Mouse (Mus musculus) hindbrain, embryonic 16.5 days (tissue): Measurements from ENCODE around the gene Vmn1r82. TPM values are rescaled to one million over a fixed set of nuclear protein-coding genes. Genes with fewer than 3 reads are reported as not detected.

ENCODE experiments used
- ATAC-seq: fragments of 200-750 bp; cut with Nextera tagmentation; 2 replicates; pipeline ENCODE4 v1.8.0; 2017; ENCODE audit warnings: moderate TSS enrichment, moderate library complexity
- H3K27ac ChIP-seq: fragments of 300-500 bp; sonication (generic); 2 replicates; pipeline ENCODE4 v1.5.1; 2014; ENCODE audit warnings: low read depth, mild to moderate bottlenecking, control low read depth, low read length, moderate library complexity
- H3K27me3 ChIP-seq: fragments of 300-500 bp; sonication (generic); replicated peaks from 2 replicates; pipeline ENCODE4 v1.6.1; 2014; ENCODE audit warnings: low read length; ENCODE audit not compliant: control insufficient read depth, insufficient read depth
- H3K36me3 ChIP-seq: fragments of 300-500 bp; sonication (generic); 2 replicates; pipeline ENCODE4 v1.6.1; 2014; ENCODE audit warnings: mild to moderate bottlenecking, low read length, moderate library complexity, mixed read lengths; ENCODE audit not compliant: control insufficient read depth, insufficient read depth
- H3K4me1 ChIP-seq: fragments of 300-500 bp; sonication (generic); 2 replicates; pipeline ENCODE4 v1.6.1; 2014; ENCODE audit warnings: low read depth, low read length; ENCODE audit not compliant: control insufficient read depth, insufficient read depth
- H3K4me2 ChIP-seq: fragments of 300-500 bp; sonication (generic); 2 replicates; pipeline ENCODE4 v1.6.1; 2014; ENCODE audit warnings: mild to moderate bottlenecking, low read length, control low read depth, moderate library complexity
- H3K4me3 ChIP-seq: fragments of 300-500 bp; sonication (generic); 2 replicates; pipeline ENCODE4 v1.5.1; 2014; ENCODE audit warnings: mild to moderate bottlenecking, low read length, control low read depth, moderate library complexity
- H3K9ac ChIP-seq: fragments of 300-500 bp; sonication (generic); 2 replicates; pipeline ENCODE4 v1.6.1; 2014; ENCODE audit warnings: low read depth, mild to moderate bottlenecking, control low read depth, low read length, moderate library complexity
- H3K9me3 ChIP-seq: fragments of 300-500 bp; sonication (generic); 2 replicates; pipeline ENCODE4 v1.6.1; 2014; ENCODE audit warnings: mild to moderate bottlenecking, low read length, moderate library complexity; ENCODE audit not compliant: control insufficient read depth
- WGBS: fragments of 180-500 bp; shearing (Covaris S2); extraction: QIAGEN DNeasy Blood & Tissue Kit; methylation state at CpG from one replicate; pipeline ENCODE4 v1.1.7; 2014; 5-methylcytosine and 5-hydroxymethylcytosine counted together
- polyA plus RNA-seq: library from polyadenylated mRNA; unstranded; fragments of >200 nt; fragmentation: Nextera tagmentation; extraction: Ambion mirVana; gene quantifications from 2 replicates; pipeline ENCODE4 v1.2.1, GENCODE M21; 2015

Gene Vmn1r82
- not detected in 2 replicates for polyA plus RNA-seq

- no peak within 1 kb of the TSS for H3K4me2 ChIP-seq
- 64% methylated on average over 2 of the region's 2 CpGs for WGBS
- peaks cover 5% of the 10 kb centered on the region for H3K9me3 ChIP-seq
- no peak within 1 kb of the TSS for H3K27ac ChIP-seq
- H3K27me3 ChIP-seq, result no peaks in the 10 kb centered on the region
- no peak for ATAC-seq
- no peaks in the 10 kb centered on the region for H3K36me3 ChIP-seq
- H3K4me1 ChIP-seq, result no peaks in the 10 kb centered on the region
- no peak within 1 kb of the TSS for H3K4me3 ChIP-seq
- no peak within 1 kb of the TSS for H3K9ac ChIP-seq
Measured at GRCm38 (mm10) chr7:12300130-12300529, at the start of gene Vmn1r82. Vmn1r82 (plus strand) TSS chr7:12300430.

- 79% methylated on average over 1 of the region's 1 CpGs for WGBS
- Histone ChIP-seq H3K9ac (no peak within 1 kb of the TSS), H3K36me3 (no peaks in the 10 kb centered on the region), H3K27me3 (no peaks in the 10 kb centered on the region), H3K4me2 (no peak within 1 kb of the TSS), H3K4me3 (no peak within 1 kb of the TSS), H3K4me1 (no peaks in the 10 kb centered on the region), H3K9me3 (peaks cover 6% of the 10 kb centered on the region; the same call in 1 of the 2 replicates), H3K27ac (no peak within 1 kb of the TSS)
- no peak for ATAC-seq
Measured at GRCm38 (mm10) chr7:12268169-12268568, 32.1 kb upstream of the Vmn1r82 start, which contains the start of gene Vmn1r81. Vmn1r81 (minus strand) TSS chr7:12268269.

DNA sequence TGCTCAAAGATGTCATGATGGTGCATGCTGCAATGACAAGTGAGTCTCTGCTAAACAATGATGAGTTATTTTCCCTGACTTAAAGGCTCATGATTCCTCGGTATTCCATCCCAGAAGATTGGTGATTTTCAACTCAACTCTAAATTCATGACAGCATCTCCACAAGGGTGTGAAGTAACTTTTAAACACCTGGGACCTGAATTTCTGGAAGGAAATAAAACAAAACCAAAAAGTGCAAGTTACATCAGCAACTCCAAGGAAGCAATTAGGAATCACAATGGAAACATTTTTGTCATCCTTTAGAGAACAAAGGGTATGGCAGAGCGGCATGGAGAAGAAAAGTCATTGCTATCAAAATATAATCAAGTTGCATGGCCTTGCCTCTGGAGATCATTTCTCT, 29.2 kb downstream of the Vmn1r82 start, which contains the start of gene Vmn1r83:
TSS of gene Vmn1r83 (minus strand) at position 101 of the 400 bp plus-strand sequence.
- ATAC-seq, result no peak
- Histone ChIP-seq H3K9ac (no peak within 1 kb of the TSS), H3K9me3 (peaks cover 12% of the 10 kb centered on the region), H3K4me3 (no peak within 1 kb of the TSS), H3K4me2 (no peak within 1 kb of the TSS), H3K36me3 (no peaks in the 10 kb centered on the region), H3K27me3 (no peaks in the 10 kb centered on the region), H3K4me1 (no peaks in the 10 kb centered on the region), H3K27ac (no peak within 1 kb of the TSS)
- WGBS, result 79% methylated on average over 2 of the region's 2 CpGs

Other genes with a start within 250 kb of the Vmn1r82 start
- gene Vmn1r78, start 150.2 kb upstream of the Vmn1r82 start, polyA plus RNA-seq, result not detected in 2 replicates
- not detected in 2 replicates for gene Vmn1r79, start 129.2 kb upstream of the Vmn1r82 start, polyA plus RNA-seq
- not detected in 2 replicates for gene Vmn1r80, start 111.1 kb upstream of the Vmn1r82 start, polyA plus RNA-seq
- gene Vmn1r81, start 32.2 kb upstream of the Vmn1r82 start, polyA plus RNA-seq, result not detected in 2 replicates
- not detected in 2 replicates for gene Vmn1r83, start 29.1 kb downstream of the Vmn1r82 start, polyA plus RNA-seq
- gene Vmn1r84, start 68.8 kb downstream of the Vmn1r82 start, polyA plus RNA-seq, result not detected in 2 replicates
- gene Zfp551, start 122.3 kb downstream of the Vmn1r82 start, polyA plus RNA-seq, result 10.0 and 10.8 TPM in 2 replicates
- 31.1 and 36.4 TPM in 2 replicates for gene Zfp606, start 177.9 kb downstream of the Vmn1r82 start, polyA plus RNA-seq
- not detected in 2 replicates for gene 2900092C05Rik, start 212.1 kb downstream of the Vmn1r82 start, polyA plus RNA-seq